Comparison of ENCODE assay signal across 18 mouse cellular contexts in genomic region chr1:127208167-127208566, GRCm38 (mm10). TPM values are rescaled to one million over a fixed set of nuclear protein-coding genes. Genes with fewer than 3 reads are reported as not detected.
DNase-seq lines count a peak whose midpoint lies in the region; ATAC-seq and TF ChIP-seq lines count a peak whose summit lies in the region.
"Had no signal": no experiment of that assay in that cellular context is flagged by ENCODE, and none has a peak within 500 bp of the region (broad histone marks: within the 10 kb centered on the region; RNA-seq: fewer than 3 reads in every experiment).

No protein-coding gene starts in this region.

- no peak for ATAC-seq in hindbrain, embryonic 16.5 days
- no peak for ATAC-seq in neural tube, embryonic 15.5 days (ENCODE audit: low FRiP score)
- ATAC-seq: inflammation-experienced regulatory T-cells, adult 6 months; lung, postnatal 0 days; Patski had no signal

- H3K27me3 ChIP-seq in hindbrain, embryonic 16.5 days (replicated peaks; ENCODE audit: control insufficient read depth, insufficient read depth, low read length) = no peaks in the 10 kb centered on the region
- no peaks in the 10 kb centered on the region for H3K27me3 ChIP-seq in neural tube, embryonic 15.5 days (replicated peaks)
- H3K27me3 ChIP-seq: Patski had no signal

- TF ChIP-seq CTCF in layer of hippocampus, adult 2 months (conservative IDR thresholded peaks at IDR 0.05) = no peak

- no peak overlapping the region for H3K4me3 ChIP-seq in layer of hippocampus, adult 2 months
- no peak overlapping the region for H3K4me3 ChIP-seq in hindbrain, embryonic 16.5 days (ENCODE audit: low read length)
- H3K4me3 ChIP-seq in neural tube, embryonic 15.5 days (replicated peaks) = no peak overlapping the region
- H3K4me3 ChIP-seq: liver, embryonic 15.5 days had no signal

- H3K4me2 ChIP-seq in hindbrain, embryonic 16.5 days (ENCODE audit: low read length) = peak overlapping the region; percentile 80
- peak overlapping the region; percentile 87 for H3K4me2 ChIP-seq in neural tube, embryonic 15.5 days

- DNase-seq in layer of hippocampus, adult 2 months (ENCODE audit: low spot score in 2 of 2) = no peak
- no peak for DNase-seq in layer of hippocampus, adult 8-10 months (ENCODE audit: low spot score in 2 of 2)
- peak; percentile 43 to 59 for DNase-seq in right cerebral cortex, postnatal 10 days (ENCODE audit: low spot score in 2 of 2)
- DNase-seq in right cerebral cortex, postnatal 14 days = no peak
- DNase-seq in adrenal gland, postnatal 36 days = no peak
- no peak for DNase-seq in cerebellum, adult 11 months
- DNase-seq: cerebellum, postnatal 14 days; gastrocnemius, postnatal 14 days; kidney, adult 9 months; kidney, postnatal 4 days; thymus, postnatal 36 days had no signal

- WGBS in hindbrain, embryonic 16.5 days = 74% methylated on average over 9 of the region's 9 CpGs
- WGBS in neural tube, embryonic 15.5 days = 82% methylated on average over 9 of the region's 9 CpGs

- peaks cover 25% of the 10 kb centered on the region for H3K4me1 ChIP-seq in hindbrain, embryonic 16.5 days (ENCODE audit: control insufficient read depth, insufficient read depth, low read depth, low read length)
- H3K4me1 ChIP-seq in neural tube, embryonic 15.5 days = peaks cover 51% of the 10 kb centered on the region

- peak overlapping the region; percentile 91; the same call in 1 of the 2 replicates for H3K9ac ChIP-seq in hindbrain, embryonic 16.5 days (ENCODE audit: low read depth, low read length)
- H3K9ac ChIP-seq in neural tube, embryonic 15.5 days (replicated peaks) = no peak overlapping the region
- H3K9ac ChIP-seq: liver, embryonic 15.5 days had no signal

- H3K27ac ChIP-seq in layer of hippocampus, adult 2 months = 0 out of 2 replicates have a peak overlapping the region, but pooled peaks have one; percentile 10
- no peak overlapping the region for H3K27ac ChIP-seq in hindbrain, embryonic 16.5 days (ENCODE audit: low read depth, low read length)
- H3K27ac ChIP-seq in neural tube, embryonic 15.5 days (replicated peaks) = no peak overlapping the region
- H3K27ac ChIP-seq: liver, embryonic 15.5 days; stomach, postnatal 0 days had no signal

- no peaks in the 10 kb centered on the region for H3K36me3 ChIP-seq in hindbrain, embryonic 16.5 days (ENCODE audit: control insufficient read depth, insufficient read depth, low read length)
- H3K36me3 ChIP-seq in neural tube, embryonic 15.5 days = no peaks in the 10 kb centered on the region
- H3K36me3 ChIP-seq: liver, embryonic 15.5 days had no signal

- no peaks in the 10 kb centered on the region for H3K9me3 ChIP-seq in hindbrain, embryonic 16.5 days (ENCODE audit: control insufficient read depth, low read length)
- no peaks in the 10 kb centered on the region for H3K9me3 ChIP-seq in neural tube, embryonic 15.5 days (replicated peaks)
- H3K9me3 ChIP-seq: liver, embryonic 15.5 days had no signal

RNA-seq across cellular contexts. Expression of gene Mgat5, which starts 3.4 kb away (rescaled TPM):
- total RNA-seq in layer of hippocampus, adult 2 months (2021) = 10 to 100 TPM; 51.0 to 52.4 TPM
- total RNA-seq in layer of hippocampus, adult 8-10 months (2022) = 10 to 100 TPM; 53.3 to 57.1 (median 55.1) TPM
- 13.1 and 13.3 TPM in 2 replicates for polyA plus RNA-seq in hindbrain, embryonic 16.5 days (2015; fragmentation: Nextera tagmentation; extraction: Ambion mirVana)
- 12.1 and 13.3 TPM in 2 replicates for polyA plus RNA-seq in neural tube, embryonic 15.5 days (2015; fragmentation: Nextera tagmentation; extraction: Ambion mirVana)
- 10 to 100 TPM; 11.4 to 11.8 TPM for total RNA-seq in adrenal gland, postnatal 36 days (2021)

Comparison
In these comparisons a context has a peak if more than half of its experiments do, and no peak if none do; other contexts are left out.
1. DNase-seq: peak in right cerebral cortex, postnatal 10 days (2 of 2); none in layer of hippocampus, adult 2 months (0 of 2), layer of hippocampus, adult 8-10 months (0 of 2), right cerebral cortex, postnatal 14 days (single experiment), adrenal gland, postnatal 36 days (0 of 2) and cerebellum, adult 11 months (single experiment).
2. RNA of gene Mgat5, which starts 3.4 kb away (total RNA-seq): 53.3 to 57.1 TPM in layer of hippocampus, adult 8-10 months and 51.0 to 52.4 TPM in layer of hippocampus, adult 2 months; 11.4 to 11.8 TPM in adrenal gland, postnatal 36 days; every median in the first group is over 4 times any median in the second.